Mouse (Mus musculus): ENCODE data around the gene Nup85.

DNA sequence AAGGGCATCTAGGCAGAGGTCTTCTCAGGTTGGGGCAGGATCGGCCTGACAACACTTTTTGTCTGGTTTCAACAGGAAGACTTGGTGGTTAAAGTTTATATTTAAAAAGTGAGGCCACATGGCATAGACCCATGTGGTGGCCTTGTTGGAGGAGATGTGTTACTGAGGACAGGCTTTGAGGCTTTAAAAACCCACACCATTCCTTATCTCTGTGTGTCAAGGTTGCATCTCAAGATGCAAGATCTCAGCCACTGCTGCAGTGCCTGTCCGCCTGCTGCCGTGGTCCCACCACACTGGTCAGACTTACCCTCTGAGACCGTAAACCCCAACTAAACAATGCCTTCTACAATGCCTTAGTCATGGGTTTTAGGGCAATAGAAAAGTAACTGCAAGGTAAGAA lies 34.1 kb downstream of the Nup85 start:
- TF ChIP-seq CTCF (IDR thresholded peaks at IDR 0.05; ENCODE audit: low read depth, low read length), result no peak
- TF ChIP-seq POLR2A (IDR thresholded peaks at IDR 0.05; ENCODE audit: borderline replicate concordance, low read depth, low read length), result no peak
